Mouse (Mus musculus): ENCODE measurements around the gene Thra.

- TF ChIP-seq CTCF (IDR thresholded peaks at IDR 0.05; ENCODE audit: low read depth, low read length), result no peak
- no peak for TF ChIP-seq POLR2A (IDR thresholded peaks at IDR 0.05; ENCODE audit: borderline replicate concordance, low read depth, low read length)
These were observed 57.5 kb downstream of the Thra start for GRCm38 (mm10) chr11:98797909-98798308.
